Comparison of ENCODE assay signal across 25 mouse cellular contexts in the genomic region with DNA sequence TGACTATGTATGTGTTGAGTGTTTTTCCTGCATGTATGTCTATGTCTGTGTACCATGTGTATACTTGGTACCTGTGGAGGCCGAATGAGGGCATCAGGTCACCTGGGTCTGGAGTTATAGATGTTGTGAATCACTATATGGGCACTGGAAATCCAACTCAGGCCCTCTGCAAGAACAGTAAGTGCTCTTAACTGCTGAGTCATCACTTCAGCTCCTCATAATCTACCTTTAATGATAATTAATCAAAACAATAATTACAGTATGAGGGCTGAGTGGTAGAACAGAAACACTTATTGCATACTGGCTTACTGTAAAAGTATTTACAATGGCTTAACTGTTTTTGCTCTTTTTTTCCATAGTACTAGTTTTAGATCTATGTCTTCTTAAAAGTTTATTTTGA.
"Had no signal": no experiment of that assay in that cellular context is flagged by ENCODE, and none has a peak within 500 bp of the region (broad histone marks: within the 10 kb centered on the region; RNA-seq: fewer than 3 reads in every experiment).

No protein-coding gene starts in this region.

- H3K4me1 ChIP-seq: embryonic facial prominence, embryonic 15.5 days had no signal

- H3K4me2 ChIP-seq: embryonic facial prominence, embryonic 12.5 days; embryonic facial prominence, embryonic 13.5 days; embryonic facial prominence, embryonic 15.5 days; forebrain, embryonic 12.5 days; forebrain, embryonic 13.5 days; forebrain, embryonic 15.5 days had no signal

- DNase-seq: cerebellum, adult 9-10 months; cerebellum, adult 9-11 months; cerebellum, postnatal 10 days; cerebellum, postnatal 14 days; cerebellum, postnatal 25 days; cerebellum, postnatal 36 days; embryo, embryonic 11 days; forebrain, postnatal 0 days; gastrocnemius, adult 2 months; gastrocnemius, postnatal 10 days; gastrocnemius, postnatal 14 days; gastrocnemius, postnatal 25 days; gastrocnemius, postnatal 36 days; heart, adult 18-20 months; heart, adult 2 months had no signal

- H3K9ac ChIP-seq: embryonic facial prominence, embryonic 12.5 days; embryonic facial prominence, embryonic 13.5 days; embryonic facial prominence, embryonic 15.5 days; forebrain, embryonic 12.5 days; forebrain, embryonic 13.5 days; forebrain, embryonic 15.5 days; forebrain, postnatal 0 days had no signal

- H3K4me3 ChIP-seq: embryonic facial prominence, embryonic 10.5 days; embryonic facial prominence, embryonic 12.5 days; embryonic facial prominence, embryonic 13.5 days; embryonic facial prominence, embryonic 15.5 days; erythroblast, embryonic 14.5 days; forebrain, embryonic 10.5 days; forebrain, embryonic 12.5 days; forebrain, embryonic 13.5 days; forebrain, embryonic 15.5 days; gastrocnemius, adult 2 months; heart, adult 2 months; heart, embryonic 10.5 days had no signal

- H3K9me3 ChIP-seq: embryonic facial prominence, embryonic 10.5 days; embryonic facial prominence, embryonic 12.5 days; embryonic facial prominence, embryonic 13.5 days; embryonic facial prominence, embryonic 15.5 days; forebrain, embryonic 10.5 days; forebrain, embryonic 12.5 days; forebrain, embryonic 13.5 days; forebrain, embryonic 15.5 days; heart, embryonic 10.5 days had no signal

- H3K27me3 ChIP-seq: embryonic facial prominence, embryonic 12.5 days; embryonic facial prominence, embryonic 13.5 days; embryonic facial prominence, embryonic 15.5 days; forebrain, embryonic 12.5 days; forebrain, embryonic 13.5 days; forebrain, embryonic 15.5 days had no signal

- H3K36me3 ChIP-seq: embryonic facial prominence, embryonic 10.5 days; embryonic facial prominence, embryonic 12.5 days; embryonic facial prominence, embryonic 13.5 days; embryonic facial prominence, embryonic 15.5 days; forebrain, embryonic 10.5 days; forebrain, embryonic 12.5 days; forebrain, embryonic 15.5 days; heart, embryonic 10.5 days had no signal

- H3K27ac ChIP-seq: embryonic facial prominence, embryonic 10.5 days; embryonic facial prominence, embryonic 12.5 days; embryonic facial prominence, embryonic 13.5 days; embryonic facial prominence, embryonic 15.5 days; forebrain, embryonic 10.5 days; forebrain, embryonic 12.5 days; forebrain, embryonic 13.5 days; forebrain, embryonic 15.5 days; gastrocnemius, adult 2 months; heart, adult 2 months; heart, embryonic 10.5 days had no signal
